Mouse (Mus musculus) lung, postnatal 14 days (tissue): ENCODE results near the gene Lrig2.
A peak's percentile ranks its signal among the peaks of the same experiment; 100 is the strongest.

ENCODE experiments used
- DNase-seq: peaks from one replicate; pipeline ENCODE4 v3.0.0; 2021

Lrig2 gene

GRCm38 (mm10) chr3:104511538-104512423 lies at the start of gene Lrig2:
TSS of gene Lrig2 (minus strand) at chr3:104511918.
- peak; percentile 98 for DNase-seq

GRCm38 (mm10) chr3:104556624-104557023 lies 44.9 kb upstream of the Lrig2 start:
- no peak for DNase-seq

GRCm38 (mm10) chr3:104550594-104550993 lies 38.9 kb upstream of the Lrig2 start:
- no peak for DNase-seq

GRCm38 (mm10) chr3:104548367-104549087 lies 36.8 kb upstream of the Lrig2 start:
- no peak for DNase-seq

- DNase-seq, result no peak
These were observed 32.1 kb upstream of the Lrig2 start for GRCm38 (mm10) chr3:104543825-104544224.

GRCm38 (mm10) chr3:104542065-104542429 lies 30.3 kb upstream of the Lrig2 start:
- DNase-seq, result no peak

GRCm38 (mm10) chr3:104541139-104542064 lies 29.7 kb upstream of the Lrig2 start:
- peak; percentile 71 for DNase-seq

- no peak for DNase-seq
These were observed 28.9 kb upstream of the Lrig2 start for GRCm38 (mm10) chr3:104540480-104541138.

- DNase-seq, result no peak
These were observed 21.5 kb upstream of the Lrig2 start for GRCm38 (mm10) chr3:104533223-104533622.

- no peak for DNase-seq
These were observed 14.6 kb upstream of the Lrig2 start for GRCm38 (mm10) chr3:104526115-104526882.

GRCm38 (mm10) chr3:104525516-104525915 lies 13.8 kb upstream of the Lrig2 start:
- no peak for DNase-seq

GRCm38 (mm10) chr3:104525029-104525428 lies 13.3 kb upstream of the Lrig2 start:
- no peak for DNase-seq

- no peak for DNase-seq
These were observed 11.7 kb upstream of the Lrig2 start for GRCm38 (mm10) chr3:104523333-104523871.

GRCm38 (mm10) chr3:104521341-104521924 lies 9.7 kb upstream of the Lrig2 start:
- no peak for DNase-seq

GRCm38 (mm10) chr3:104520471-104520870 lies 8.8 kb upstream of the Lrig2 start:
- no peak for DNase-seq

GRCm38 (mm10) chr3:104518931-104519330 lies 7.2 kb upstream of the Lrig2 start:
- no peak for DNase-seq

- DNase-seq, result no peak
These were observed 6.7 kb upstream of the Lrig2 start for GRCm38 (mm10) chr3:104518411-104518810.

GRCm38 (mm10) chr3:104517161-104517560 lies 5.4 kb upstream of the Lrig2 start:
- no peak for DNase-seq

GRCm38 (mm10) chr3:104514510-104514909 lies 2.8 kb upstream of the Lrig2 start:
- DNase-seq, result no peak

GRCm38 (mm10) chr3:104512424-104512748 lies 668 bp upstream of the Lrig2 start:
- no peak for DNase-seq
